Mouse (Mus musculus): ENCODE data around the gene Lap3.

Gene Lap3

GRCm38 (mm10) chr5:45495429-45495975, 2.3 kb downstream of the Lap3 start:
- DNase-seq (ENCODE audit: low read depth, low spot score): no peak

GRCm38 (mm10) chr5:45496042-45496441, 2.9 kb downstream of the Lap3 start:
- no peak for DNase-seq (ENCODE audit: low read depth, low spot score)

GRCm38 (mm10) chr5:45496479-45496878, 3.3 kb downstream of the Lap3 start:
- no peak for DNase-seq (ENCODE audit: low read depth, low spot score)

GRCm38 (mm10) chr5:45496930-45497550, 3.9 kb downstream of the Lap3 start:
- no peak for DNase-seq (ENCODE audit: low read depth, low spot score)

GRCm38 (mm10) chr5:45497564-45497963, 4.4 kb downstream of the Lap3 start:
- DNase-seq (ENCODE audit: low read depth, low spot score): no peak

GRCm38 (mm10) chr5:45510071-45510470, 16.9 kb downstream of the Lap3 start:
- no peak for DNase-seq (ENCODE audit: low read depth, low spot score)

- DNase-seq (ENCODE audit: low read depth, low spot score): no peak
Measured at GRCm38 (mm10) chr5:45512908-45513307, 19.7 kb downstream of the Lap3 start.

GRCm38 (mm10) chr5:45513511-45513910, 20.3 kb downstream of the Lap3 start:
- DNase-seq (ENCODE audit: low read depth, low spot score): no peak

GRCm38 (mm10) chr5:45514599-45514998, 21.4 kb downstream of the Lap3 start:
- DNase-seq (ENCODE audit: low read depth, low spot score): no peak

- DNase-seq (ENCODE audit: low read depth, low spot score): no peak
Measured at GRCm38 (mm10) chr5:45515151-45515743, 22.1 kb downstream of the Lap3 start.

- DNase-seq (ENCODE audit: low read depth, low spot score): peak; percentile 90
Measured at GRCm38 (mm10) chr5:45519960-45520808, 27.0 kb downstream of the Lap3 start, which contains the start of gene Med28. Gene Med28, plus strand, starts transcription at chr5:45520229.

- no peak for DNase-seq (ENCODE audit: low read depth, low spot score)
Measured at GRCm38 (mm10) chr5:45520809-45521110, 27.6 kb downstream of the Lap3 start.

- no peak for DNase-seq (ENCODE audit: low read depth, low spot score)
Measured at GRCm38 (mm10) chr5:45521601-45522000, 28.4 kb downstream of the Lap3 start.

GRCm38 (mm10) chr5:45525101-45525500, 31.9 kb downstream of the Lap3 start:
- no peak for DNase-seq (ENCODE audit: low read depth, low spot score)

GRCm38 (mm10) chr5:45526338-45526737, 33.2 kb downstream of the Lap3 start:
- DNase-seq (ENCODE audit: low read depth, low spot score): no peak

GRCm38 (mm10) chr5:45529696-45530095, 36.5 kb downstream of the Lap3 start:
- DNase-seq (ENCODE audit: low read depth, low spot score): no peak

GRCm38 (mm10) chr5:45534319-45535098, 41.3 kb downstream of the Lap3 start:
- no peak for DNase-seq (ENCODE audit: low read depth, low spot score)

GRCm38 (mm10) chr5:45535177-45535576, 42.0 kb downstream of the Lap3 start:
- no peak for DNase-seq (ENCODE audit: low read depth, low spot score)

- no peak for DNase-seq (ENCODE audit: low read depth, low spot score)
Measured at GRCm38 (mm10) chr5:45539502-45539901, 46.3 kb downstream of the Lap3 start.

GRCm38 (mm10) chr5:45543374-45543773, 50.2 kb downstream of the Lap3 start:
- no peak for DNase-seq (ENCODE audit: low read depth, low spot score)

- DNase-seq (ENCODE audit: low read depth, low spot score): no peak
Measured at GRCm38 (mm10) chr5:45549586-45549985, 56.4 kb downstream of the Lap3 start.

All from skeletal muscle tissue, adult 2 months (tissue).